ENCODE assay signal across 13 mouse cellular contexts in genomic region chr5:109552116-109552515, GRCm38 (mm10). TPM values are rescaled to one million over a fixed set of nuclear protein-coding genes. Genes with fewer than 3 reads are reported as not detected.
DNase-seq lines count a peak whose midpoint lies in the region; ATAC-seq and TF ChIP-seq lines count a peak whose summit lies in the region.
"Had no signal": no experiment of that assay in that cellular context is flagged by ENCODE, and none has a peak within 500 bp of the region (broad histone marks: within the 10 kb centered on the region; RNA-seq: fewer than 3 reads in every experiment).

No protein-coding gene starts in this region.

- intact Hi-C loops in heart, postnatal 10 days (cut with DNase I), result loop anchor here (10.0 kb wide), 1 partner anchor 313 kb away; no protein-coding TSS in a partner anchor

- DNase-seq in heart, adult 11 months, result peak; percentile 88
- DNase-seq in heart, postnatal 10 days, result no peak
- DNase-seq in right cerebral cortex, postnatal 10 days (ENCODE audit: low spot score in 2 of 2), result peak; percentile 30 to 44
- no peak for DNase-seq in right cerebral cortex, postnatal 25 days
- DNase-seq in MN1 (ENCODE audit: low spot score), result peak; percentile 18
- no peak for DNase-seq in hindbrain, embryonic 14.5 days (ENCODE audit: low spot score)
- DNase-seq in adrenal gland, postnatal 25 days, result no peak
- DNase-seq: kidney, postnatal 36 days had no signal

- H3K9me3 ChIP-seq in hindbrain, embryonic 14.5 days (ENCODE audit: control insufficient read depth, low read length), result peaks cover 75% of the 10 kb centered on the region

- TF ChIP-seq CTCF in testis, adult 2 months (IDR thresholded peaks at IDR 0.05; ENCODE audit: control insufficient read depth, insufficient read depth, insufficient replicate concordance, low read depth, low read length), result no peak

- H3K4me3 ChIP-seq in testis, adult 2 months (ENCODE audit: control insufficient read depth, low read depth, low read length), result peak overlapping the region; percentile 48
- no peak overlapping the region for H3K4me3 ChIP-seq in hindbrain, embryonic 14.5 days (replicated peaks; ENCODE audit: low read length)
- H3K4me3 ChIP-seq: heart, embryonic 15.5 days; lung, embryonic 15.5 days had no signal

- H3K27ac ChIP-seq in testis, adult 2 months (ENCODE audit: control insufficient read depth, insufficient read depth, low read depth, low read length), result peak overlapping the region; percentile 89
- H3K27ac ChIP-seq in hindbrain, embryonic 14.5 days, result no peak overlapping the region
- H3K27ac ChIP-seq: heart, embryonic 15.5 days; lung, embryonic 15.5 days had no signal

- no peak for ATAC-seq in hindbrain, embryonic 14.5 days (ENCODE audit: low FRiP score)
- ATAC-seq: inflammation-experienced regulatory T-cells, adult 6 months; Patski had no signal

- no peak overlapping the region for H3K9ac ChIP-seq in hindbrain, embryonic 14.5 days
- H3K9ac ChIP-seq: heart, embryonic 15.5 days; lung, embryonic 15.5 days had no signal

- WGBS in hindbrain, embryonic 14.5 days, result 84% methylated on average over 12 of the region's 13 CpGs

- H3K4me1 ChIP-seq in testis, adult 2 months (ENCODE audit: control insufficient read depth, insufficient read depth, low read length), result peaks cover 25% of the 10 kb centered on the region
- H3K4me1 ChIP-seq in hindbrain, embryonic 14.5 days (replicated peaks; ENCODE audit: control insufficient read depth, insufficient read depth, low read length), result no peaks in the 10 kb centered on the region
- H3K4me1 ChIP-seq: lung, embryonic 15.5 days had no signal

- H3K4me2 ChIP-seq in hindbrain, embryonic 14.5 days (replicated peaks), result no peak overlapping the region
- H3K4me2 ChIP-seq: heart, embryonic 15.5 days; lung, embryonic 15.5 days had no signal

- TF ChIP-seq POLR2A in testis, adult 2 months (IDR thresholded peaks at IDR 0.05; ENCODE audit: control insufficient read depth, low read depth, low read length), result 0 out of 2 replicates have a peak, but pooled peaks have one; percentile 26

- no peaks in the 10 kb centered on the region for H3K27me3 ChIP-seq in testis, adult 2 months (ENCODE audit: control insufficient read depth, insufficient read depth, low read length)
- no peaks in the 10 kb centered on the region for H3K27me3 ChIP-seq in hindbrain, embryonic 14.5 days (ENCODE audit: control insufficient read depth, insufficient read depth, low read length)
- H3K27me3 ChIP-seq: heart, embryonic 15.5 days; lung, embryonic 15.5 days; Patski had no signal

- no peaks in the 10 kb centered on the region for H3K36me3 ChIP-seq in testis, adult 2 months (ENCODE audit: control insufficient read depth, insufficient read depth, low read length)
- H3K36me3 ChIP-seq in hindbrain, embryonic 14.5 days (replicated peaks; ENCODE audit: control insufficient read depth, insufficient read depth), result no peaks in the 10 kb centered on the region

RNA-seq across cellular contexts. Expression of gene Crlf2, which starts 6.7 kb away (rescaled TPM):
- 10 to 100 TPM; 15.3 to 17.7 TPM for total RNA-seq in heart, postnatal 10 days (2021)
- polyA plus RNA-seq in testis, adult 2 months (2012; rRNA removed), result 24.0 and 26.3 TPM in 2 replicates
- 13.5 and 16.5 TPM in 2 replicates for polyA plus RNA-seq in hindbrain, embryonic 14.5 days (2014; fragmentation: Nextera tagmentation; extraction: Ambion mirVana)
- 42.8 and 45.0 TPM in 2 replicates for total RNA-seq in adrenal gland, postnatal 25 days (2021)

Comparison
In these comparisons a context has a peak if more than half of its experiments do, and no peak if none do; other contexts are left out.
1. DNase-seq: peak in heart, adult 11 months (single experiment), right cerebral cortex, postnatal 10 days (2 of 2) and MN1 (single experiment); none in heart, postnatal 10 days (0 of 2), right cerebral cortex, postnatal 25 days (single experiment), hindbrain, embryonic 14.5 days (single experiment) and adrenal gland, postnatal 25 days (single experiment).